Mouse (Mus musculus) liver, embryonic 15.5 days (tissue): Measurements from ENCODE around the gene Rps15a. TPM values are rescaled to one million over a fixed set of nuclear protein-coding genes. Genes with fewer than 3 reads are reported as not detected.
A peak's percentile ranks its signal among the peaks of the same experiment; 100 is the strongest.

Source experiments
- ATAC-seq: fragments of 200-750 bp; cut with Nextera tagmentation; 2 replicates; pipeline ENCODE4 v1.8.0; 2017; ENCODE audit warnings: moderate number of reproducible peaks, mild to moderate bottlenecking, moderate library complexity; ENCODE audit not compliant: insufficient read depth
- H3K27ac ChIP-seq: fragments of 300-500 bp; sonication (generic); replicated peaks from 2 replicates; pipeline ENCODE4 v1.5.1; 2015; ENCODE audit warnings: mild to moderate bottlenecking, inconsistent platforms
- H3K27me3 ChIP-seq: fragments of 300-500 bp; sonication (generic); 2 replicates; pipeline ENCODE4 v1.6.1; 2015; ENCODE audit warnings: mild to moderate bottlenecking, inconsistent platforms
- H3K36me3 ChIP-seq: fragments of 300-500 bp; sonication (generic); replicated peaks from 2 replicates; pipeline ENCODE4 v1.6.1; 2015; ENCODE audit warnings: moderate library complexity, mild to moderate bottlenecking, inconsistent platforms
- H3K4me1 ChIP-seq: fragments of 300-500 bp; sonication (generic); replicated peaks from 2 replicates; pipeline ENCODE4 v1.6.1; 2015; ENCODE audit warnings: inconsistent platforms
- H3K4me2 ChIP-seq: fragments of 300-500 bp; sonication (generic); 2 replicates; pipeline ENCODE4 v1.6.1; 2015; ENCODE audit warnings: moderate library complexity, mild to moderate bottlenecking, inconsistent platforms
- H3K4me3 ChIP-seq: fragments of 300-500 bp; sonication (generic); replicated peaks from 2 replicates; pipeline ENCODE4 v1.5.1; 2015; ENCODE audit warnings: mild to moderate bottlenecking, inconsistent platforms
- H3K9ac ChIP-seq: fragments of 300-500 bp; sonication (generic); 2 replicates; pipeline ENCODE4 v1.6.1; 2015; ENCODE audit warnings: moderate library complexity, mild to moderate bottlenecking, inconsistent platforms
- H3K9me3 ChIP-seq: fragments of 300-500 bp; sonication (generic); replicated peaks from 2 replicates; pipeline ENCODE4 v1.6.1; 2016; ENCODE audit warnings: inconsistent platforms
- WGBS: fragments of 180-500 bp; shearing (Covaris S2); methylation state at CpG from one replicate; pipeline ENCODE4 v1.1.7; 2015; ENCODE audit warnings: mixed read lengths; ENCODE audit not compliant: insufficient replicate concordance; 5-methylcytosine and 5-hydroxymethylcytosine counted together
- polyA plus RNA-seq: library from polyadenylated mRNA; unstranded; fragments of >200 nt; fragmentation: Nextera tagmentation; extraction: Ambion mirVana; gene quantifications from 2 replicates; pipeline ENCODE4 v1.2.1, GENCODE M21; 2015

Rps15a gene
- 326 and 394 TPM in 2 replicates for polyA plus RNA-seq

GRCm38 (mm10) chr7:118115877-118116568 lies at the start of gene Rps15a:
TSS of gene Rps15a (minus strand) at chr7:118116188.
- peaks cover 76% of the 10 kb centered on the region for H3K4me1 ChIP-seq
- H3K4me2 ChIP-seq, result peak within 1 kb of the TSS; percentile 85
- H3K9ac ChIP-seq, result peak within 1 kb of the TSS; percentile 87
- no peaks in the 10 kb centered on the region for H3K9me3 ChIP-seq
- peak within 1 kb of the TSS; percentile 81 for H3K4me3 ChIP-seq
- peak; percentile 78 for ATAC-seq
- H3K36me3 ChIP-seq, result peaks cover 71% of the 10 kb centered on the region
- WGBS, result under 1% methylated on average over 40 of the region's 40 CpGs
- H3K27me3 ChIP-seq, result no peaks in the 10 kb centered on the region
- H3K27ac ChIP-seq, result peak within 1 kb of the TSS; percentile 85

DNA sequence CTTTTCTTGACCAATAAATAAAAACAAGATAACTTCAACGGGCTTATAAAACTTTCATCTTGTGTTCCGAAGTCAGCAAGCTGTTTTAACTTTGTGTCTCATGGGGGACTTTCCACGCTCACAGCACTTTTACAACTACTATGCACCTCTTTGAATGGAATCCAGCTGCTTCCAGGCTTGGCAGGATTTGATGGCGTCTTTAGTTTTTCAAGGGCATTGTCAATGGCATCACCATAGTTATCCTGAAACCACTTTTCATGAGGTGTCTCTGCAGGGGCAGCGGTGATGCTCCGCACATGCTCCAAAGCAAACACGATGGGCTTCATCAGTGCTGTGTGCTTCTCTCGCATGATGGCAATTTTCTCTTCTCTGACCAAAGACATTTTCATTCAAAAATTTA lies 47.0 kb upstream of the Rps15a start:
- Histone ChIP-seq H3K9ac (no peak overlapping the region), H3K4me3 (no peak overlapping the region), H3K4me1 (no peaks in the 10 kb centered on the region), H3K27ac (no peak overlapping the region), H3K9me3 (no peaks in the 10 kb centered on the region), H3K4me2 (no peak overlapping the region), H3K36me3 (peaks cover 62% of the 10 kb centered on the region), H3K27me3 (no peaks in the 10 kb centered on the region)
- no peak for ATAC-seq
- WGBS, result 85% methylated on average over 8 of the region's 8 CpGs

DNA sequence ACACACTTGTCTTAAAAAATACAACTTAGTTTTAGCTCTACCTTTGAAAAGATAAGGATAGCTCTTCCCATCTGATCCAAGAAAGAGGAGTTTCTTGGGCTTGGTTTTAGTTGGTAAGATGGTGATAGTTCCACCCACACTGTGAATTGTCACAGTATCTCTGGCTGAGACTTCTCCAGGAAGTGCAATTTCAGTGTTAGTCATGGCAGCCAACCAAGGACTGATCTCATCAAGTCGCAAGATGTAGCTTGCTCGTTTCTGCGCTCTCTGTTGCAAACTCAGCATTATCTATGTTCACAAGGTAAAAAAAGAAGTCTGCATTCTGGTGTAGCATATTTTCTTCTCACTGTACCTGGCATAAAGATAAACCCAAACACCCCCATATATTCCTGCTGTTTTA lies 44.1 kb upstream of the Rps15a start:
- H3K9me3 ChIP-seq, result no peaks in the 10 kb centered on the region
- H3K4me1 ChIP-seq, result no peaks in the 10 kb centered on the region
- 82% methylated on average over 3 of the region's 3 CpGs for WGBS
- H3K4me2 ChIP-seq, result no peak overlapping the region
- no peak overlapping the region for H3K27ac ChIP-seq
- no peak for ATAC-seq
- no peak overlapping the region for H3K9ac ChIP-seq
- no peak overlapping the region for H3K4me3 ChIP-seq
- H3K27me3 ChIP-seq, result no peaks in the 10 kb centered on the region
- H3K36me3 ChIP-seq, result peaks cover 67% of the 10 kb centered on the region

DNA sequence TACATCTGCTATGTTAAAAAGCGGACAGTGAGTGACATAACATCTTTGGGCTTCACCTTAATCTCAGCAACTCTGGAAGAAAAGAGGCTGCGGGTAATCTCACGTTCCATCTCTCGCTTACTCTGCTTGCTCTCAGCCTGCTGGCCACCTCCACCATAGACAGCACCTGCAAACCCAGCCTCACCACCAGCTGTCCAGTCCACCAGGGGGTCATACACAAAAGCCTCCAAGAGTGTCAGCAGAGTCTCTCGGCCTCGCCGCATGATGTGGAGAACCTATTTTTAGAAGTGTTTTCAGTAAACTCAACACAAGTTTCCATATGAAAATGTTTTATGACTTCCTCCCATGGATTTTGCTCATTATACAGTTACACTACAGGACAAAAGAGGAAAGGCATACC lies 40.5 kb upstream of the Rps15a start:
- Histone ChIP-seq H3K4me1 (no peaks in the 10 kb centered on the region), H3K9me3 (no peaks in the 10 kb centered on the region), H3K4me2 (no peak overlapping the region), H3K27me3 (no peaks in the 10 kb centered on the region), H3K9ac (no peak overlapping the region), H3K36me3 (peaks cover 87% of the 10 kb centered on the region), H3K4me3 (no peak overlapping the region), H3K27ac (no peak overlapping the region)
- 84% methylated on average over 7 of the region's 7 CpGs for WGBS
- no peak for ATAC-seq

DNA sequence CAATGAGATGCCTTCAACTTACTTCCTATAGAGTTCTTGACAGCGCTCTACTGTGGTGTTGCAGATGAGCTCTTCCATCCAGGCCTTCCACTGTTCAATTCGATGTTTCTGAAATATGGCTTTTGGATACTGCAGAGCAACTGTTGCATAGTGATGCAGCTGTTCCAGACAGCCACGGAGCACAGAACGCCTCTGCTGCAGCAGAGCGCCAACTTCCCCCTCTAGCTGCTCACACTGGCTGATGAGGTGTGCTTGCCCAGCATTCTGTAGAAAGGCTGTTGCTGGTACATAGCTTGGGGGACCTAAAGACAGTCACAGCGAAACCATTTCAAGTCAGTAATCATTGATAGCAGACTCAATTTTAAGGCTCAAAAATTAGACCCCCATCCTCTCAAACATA lies 38.2 kb upstream of the Rps15a start:
- no peaks in the 10 kb centered on the region for H3K27me3 ChIP-seq
- no peaks in the 10 kb centered on the region for H3K4me1 ChIP-seq
- H3K9ac ChIP-seq, result no peak overlapping the region
- no peaks in the 10 kb centered on the region for H3K9me3 ChIP-seq
- 80% methylated on average over 6 of the region's 6 CpGs for WGBS
- no peak overlapping the region for H3K4me2 ChIP-seq
- H3K27ac ChIP-seq, result no peak overlapping the region
- no peak for ATAC-seq
- no peak overlapping the region for H3K4me3 ChIP-seq
- H3K36me3 ChIP-seq, result peaks cover 82% of the 10 kb centered on the region

DNA sequence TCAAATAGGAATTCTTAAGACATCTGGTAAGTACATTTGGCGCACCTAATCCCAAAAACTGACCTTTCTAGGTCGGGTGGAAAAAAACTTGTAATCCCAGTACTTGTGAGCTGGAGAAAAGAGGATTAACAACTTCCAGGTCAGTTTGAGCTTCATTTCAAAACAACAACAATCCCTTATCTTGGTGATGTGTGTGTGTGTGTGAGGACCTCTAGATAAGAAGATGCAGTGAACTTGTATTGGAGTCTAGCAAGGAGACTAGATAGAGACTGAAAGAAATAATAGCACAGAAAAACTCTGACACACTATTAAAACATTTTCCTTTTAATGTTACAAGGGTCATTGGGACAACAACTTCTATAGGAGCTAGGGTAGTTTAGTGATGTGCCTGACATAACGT lies 27.6 kb upstream of the Rps15a start:
- peaks cover 72% of the 10 kb centered on the region for H3K36me3 ChIP-seq
- H3K4me3 ChIP-seq, result no peak overlapping the region
- H3K27ac ChIP-seq, result peak overlapping the region; percentile 60
- H3K9me3 ChIP-seq, result no peaks in the 10 kb centered on the region
- H3K9ac ChIP-seq, result no peak overlapping the region; the same call in 1 of the 2 replicates
- peak; percentile 92 for ATAC-seq
- peaks cover 21% of the 10 kb centered on the region for H3K4me1 ChIP-seq
- H3K27me3 ChIP-seq, result no peaks in the 10 kb centered on the region
- peak overlapping the region; percentile 21 for H3K4me2 ChIP-seq
- 56% methylated on average over 3 of the region's 3 CpGs for WGBS

DNA sequence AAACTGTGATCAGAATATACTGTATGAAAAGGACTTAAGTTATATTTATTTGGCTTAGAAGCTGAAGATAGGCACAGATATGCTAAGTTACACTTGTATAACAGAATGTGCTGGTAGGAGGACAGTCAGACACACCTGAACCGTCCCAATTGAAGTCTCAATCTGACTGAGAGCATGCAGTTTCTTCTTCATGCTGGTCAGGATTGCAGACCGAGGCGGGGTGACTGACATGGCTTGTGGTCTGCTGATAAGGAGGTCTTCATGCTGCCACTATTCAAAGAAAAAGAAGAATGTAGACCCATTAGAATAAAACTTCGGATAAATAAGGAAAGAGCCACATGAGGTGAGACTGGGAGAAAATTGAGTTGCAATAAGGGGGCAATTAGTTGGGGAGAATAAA lies 27.1 kb upstream of the Rps15a start:
- no peaks in the 10 kb centered on the region for H3K9me3 ChIP-seq
- H3K36me3 ChIP-seq, result peaks cover 67% of the 10 kb centered on the region
- H3K4me1 ChIP-seq, result peaks cover 21% of the 10 kb centered on the region
- WGBS, result 29% methylated on average over 4 of the region's 4 CpGs
- no peaks in the 10 kb centered on the region for H3K27me3 ChIP-seq
- H3K4me3 ChIP-seq, result no peak overlapping the region
- peak overlapping the region; percentile 21 for H3K4me2 ChIP-seq
- peak overlapping the region; percentile 60 for H3K27ac ChIP-seq
- H3K9ac ChIP-seq, result no peak overlapping the region; the same call in 1 of the 2 replicates
- peak; percentile 95 for ATAC-seq

DNA sequence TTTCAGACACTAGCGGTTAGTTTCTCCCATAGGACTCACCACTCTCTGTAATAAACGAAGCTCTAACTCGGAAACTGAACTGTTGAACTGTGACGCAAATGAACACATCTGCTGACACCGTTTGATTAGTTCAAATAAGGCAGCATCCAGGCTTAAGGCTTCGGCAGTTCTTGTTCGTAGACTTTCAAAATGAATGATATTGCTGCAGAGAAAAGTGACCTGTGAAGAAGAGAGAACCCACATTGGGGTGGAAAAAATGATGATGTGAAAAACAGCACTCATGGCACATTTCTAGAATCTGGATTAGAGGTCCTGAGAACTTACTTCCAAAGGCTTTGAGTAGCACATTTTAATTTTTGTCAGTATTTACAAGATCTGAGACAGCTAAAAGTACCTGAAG lies 25.3 kb upstream of the Rps15a start:
- 84% methylated on average over 7 of the region's 7 CpGs for WGBS
- peaks cover 72% of the 10 kb centered on the region for H3K36me3 ChIP-seq

DNA sequence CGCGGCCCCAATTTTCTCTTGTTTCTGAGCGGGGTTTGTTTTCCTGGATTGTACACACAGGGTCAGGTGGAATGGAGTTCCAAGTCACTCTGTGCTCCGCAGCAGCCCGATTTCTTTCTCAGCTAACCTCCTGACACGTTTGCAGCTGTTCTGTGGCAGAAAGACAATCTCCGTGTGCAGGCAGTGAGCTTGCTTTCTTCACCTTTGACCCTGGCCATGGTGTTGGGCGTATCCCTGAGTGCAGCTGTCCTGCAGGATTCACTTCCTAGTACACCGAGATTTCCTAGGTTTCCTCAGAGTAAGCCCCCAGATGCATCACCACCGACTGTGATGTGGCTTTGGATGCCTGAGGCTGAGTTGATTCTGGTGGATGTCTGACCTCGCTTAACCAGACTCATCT lies 19.1 kb upstream of the Rps15a start:
- peaks cover 48% of the 10 kb centered on the region for H3K36me3 ChIP-seq
- WGBS, result 76% methylated on average over 11 of the region's 11 CpGs
- no peak overlapping the region for H3K4me2 ChIP-seq
- peaks cover 8% of the 10 kb centered on the region for H3K4me1 ChIP-seq
- H3K9me3 ChIP-seq, result no peaks in the 10 kb centered on the region
- ATAC-seq, result no peak
- H3K9ac ChIP-seq, result no peak overlapping the region
- H3K27ac ChIP-seq, result no peak overlapping the region
- no peak overlapping the region for H3K4me3 ChIP-seq
- H3K27me3 ChIP-seq, result no peaks in the 10 kb centered on the region

More for the DNA sequence above, 25.3 kb upstream of the Rps15a start:
- Histone ChIP-seq H3K4me3 (no peak overlapping the region), H3K4me2 (no peak overlapping the region), H3K27ac (no peak overlapping the region), H3K4me1 (peaks cover 21% of the 10 kb centered on the region), H3K9ac (no peak overlapping the region), H3K27me3 (no peaks in the 10 kb centered on the region), H3K9me3 (no peaks in the 10 kb centered on the region)
- ATAC-seq, result no peak

GRCm38 (mm10) chr7:118129430-118130041 lies 13.5 kb upstream of the Rps15a start, which contains the start of gene Arl6ip1:
TSS of gene Arl6ip1 (minus strand) at chr7:118129662.
- Histone ChIP-seq H3K4me1 (peaks cover 36% of the 10 kb centered on the region), H3K9ac (peak within 1 kb of the TSS; percentile 91), H3K4me3 (peak within 1 kb of the TSS; percentile 91), H3K27ac (peak within 1 kb of the TSS; percentile 98), H3K36me3 (peaks cover 27% of the 10 kb centered on the region), H3K9me3 (no peaks in the 10 kb centered on the region), H3K27me3 (no peaks in the 10 kb centered on the region), H3K4me2 (peak within 1 kb of the TSS; percentile 91)
- under 1% methylated on average over 39 of the region's 39 CpGs for WGBS
- peak; percentile 99 for ATAC-seq

GRCm38 (mm10) chr7:118128925-118129429 lies 13.0 kb upstream of the Rps15a start:
- peak overlapping the region; percentile 91 for H3K4me3 ChIP-seq
- peaks cover 31% of the 10 kb centered on the region for H3K36me3 ChIP-seq
- H3K4me1 ChIP-seq, result peaks cover 36% of the 10 kb centered on the region
- H3K4me2 ChIP-seq, result peak overlapping the region; percentile 67
- under 1% methylated on average over 21 of the region's 21 CpGs for WGBS
- H3K9ac ChIP-seq, result peak overlapping the region; percentile 91
- no peaks in the 10 kb centered on the region for H3K9me3 ChIP-seq
- H3K27me3 ChIP-seq, result no peaks in the 10 kb centered on the region
- peak; percentile 48 for ATAC-seq
- peak overlapping the region; percentile 95 for H3K27ac ChIP-seq
